ENCODE assay signal across 24 mouse cellular contexts in the genomic region with DNA sequence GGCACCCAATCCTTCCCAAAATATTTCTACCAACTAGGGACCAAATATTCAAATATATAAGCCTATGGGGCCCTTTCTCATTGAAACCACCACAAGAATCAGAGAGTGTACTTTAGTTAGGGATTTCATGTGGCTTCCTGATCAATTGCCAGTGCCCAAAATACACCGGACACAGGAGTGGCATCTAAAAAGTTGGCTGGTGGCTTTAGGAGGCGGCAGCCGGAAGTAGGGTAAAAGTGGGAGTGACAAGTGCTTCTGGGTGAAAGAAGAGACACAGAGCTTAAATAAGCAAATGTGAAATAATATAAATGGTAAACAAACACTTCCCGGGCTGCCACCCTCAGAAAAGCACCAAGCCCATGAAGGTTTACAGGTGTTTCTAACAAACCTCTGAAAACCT. TPM values are rescaled to one million over a fixed set of nuclear protein-coding genes. Genes with fewer than 3 reads are reported as not detected.
DNase-seq lines count a peak whose midpoint lies in the region; ATAC-seq and TF ChIP-seq lines count a peak whose summit lies in the region.
"Had no signal": no experiment of that assay in that cellular context is flagged by ENCODE, and none has a peak within 500 bp of the region (broad histone marks: within the 10 kb centered on the region; RNA-seq: fewer than 3 reads in every experiment).

No protein-coding gene starts in this region.

- WGBS in heart, adult 2 months: 55% methylated on average over 4 of the region's 4 CpGs
- 64% methylated on average over 4 of the region's 4 CpGs for WGBS in heart, postnatal 0 days

- intact Hi-C loops in heart, adult 2 months (cut with DNase I): no loop called here
- intact Hi-C loops in heart, postnatal 14 days (cut with DNase I): no loop called here
- intact Hi-C loops in heart, postnatal 36 days (cut with DNase I): no loop called here

- H3K9ac ChIP-seq in heart, adult 2 months (ENCODE audit: low read depth, low read length): no peak overlapping the region
- H3K9ac ChIP-seq in heart, postnatal 0 days (replicated peaks; ENCODE audit: low read depth, low read length): 0 out of 2 replicates have a peak overlapping the region, but pooled peaks have one; percentile 23
- H3K9ac ChIP-seq: embryonic facial prominence, embryonic 13.5 days; forebrain, embryonic 15.5 days; hindbrain, embryonic 12.5 days; hindbrain, embryonic 15.5 days had no signal

- H3K4me3 ChIP-seq in heart, adult 2 months: no peak overlapping the region
- no peak overlapping the region for H3K4me3 ChIP-seq in heart, postnatal 0 days (ENCODE audit: low read depth, low read length)
- H3K4me3 ChIP-seq: embryonic facial prominence, embryonic 10.5 days; embryonic facial prominence, embryonic 13.5 days; erythroblast, embryonic 14.5 days; forebrain, embryonic 12.5 days; forebrain, embryonic 15.5 days; hindbrain, embryonic 12.5 days; hindbrain, embryonic 15.5 days had no signal

- H3K36me3 ChIP-seq in heart, adult 2 months (ENCODE audit: control insufficient read depth, insufficient read depth, low read length): peaks cover 7% of the 10 kb centered on the region; the same call in 1 of the 2 replicates
- no peaks in the 10 kb centered on the region; the same call in 1 of the 2 replicates for H3K36me3 ChIP-seq in heart, postnatal 0 days (replicated peaks; ENCODE audit: control insufficient read depth, insufficient read depth, low read length)
- H3K36me3 ChIP-seq: embryonic facial prominence, embryonic 10.5 days; embryonic facial prominence, embryonic 13.5 days; forebrain, embryonic 12.5 days; forebrain, embryonic 15.5 days; hindbrain, embryonic 12.5 days; hindbrain, embryonic 15.5 days had no signal

- TF ChIP-seq CTCF in heart, adult 2 months (IDR thresholded peaks at IDR 0.05): no peak
- TF ChIP-seq CTCF in heart, postnatal 0 days (IDR thresholded peaks at IDR 0.05; ENCODE audit: low read depth): no peak

- no peak for TF ChIP-seq EP300 in heart, adult 2 months (IDR thresholded peaks at IDR 0.05; ENCODE audit: insufficient read depth, low read depth, low read length)
- TF ChIP-seq EP300 in heart, postnatal 0 days (IDR thresholded peaks at IDR 0.05; ENCODE audit: low read depth): no peak

- peak overlapping the region; percentile 91 for H3K27ac ChIP-seq in heart, adult 2 months
- no peak overlapping the region for H3K27ac ChIP-seq in heart, postnatal 0 days (ENCODE audit: low read depth)
- H3K27ac ChIP-seq: embryonic facial prominence, embryonic 10.5 days; embryonic facial prominence, embryonic 13.5 days; forebrain, embryonic 12.5 days; forebrain, embryonic 15.5 days; hindbrain, embryonic 12.5 days; hindbrain, embryonic 15.5 days had no signal

- H3K9me3 ChIP-seq in heart, postnatal 0 days (replicated peaks; ENCODE audit: control insufficient read depth, low read length): no peaks in the 10 kb centered on the region
- H3K9me3 ChIP-seq: embryonic facial prominence, embryonic 10.5 days; embryonic facial prominence, embryonic 13.5 days; forebrain, embryonic 12.5 days; forebrain, embryonic 15.5 days; hindbrain, embryonic 12.5 days; hindbrain, embryonic 15.5 days had no signal

- no peak overlapping the region for H3K4me2 ChIP-seq in heart, postnatal 0 days (ENCODE audit: low read depth, low read length)
- H3K4me2 ChIP-seq: embryonic facial prominence, embryonic 13.5 days; forebrain, embryonic 12.5 days; forebrain, embryonic 15.5 days; hindbrain, embryonic 12.5 days; hindbrain, embryonic 15.5 days had no signal

- no peak for ATAC-seq in heart, postnatal 0 days (ENCODE audit: insufficient read depth, low read depth)
- ATAC-seq: CD4-positive, CD25-positive, alpha-beta regulatory T cell, adult 4 months; forebrain, embryonic 15.5 days; intestine, postnatal 0 days had no signal

- H3K79me2 ChIP-seq in heart, adult 2 months (replicated peaks; ENCODE audit: control insufficient read depth, insufficient read depth, low read length): 0 out of 2 replicates have a peak, but pooled peaks cover 2% of the 10 kb centered on the region

- H3K27me3 ChIP-seq in heart, adult 2 months (ENCODE audit: control insufficient read depth, insufficient read depth, low read length): no peaks in the 10 kb centered on the region
- H3K27me3 ChIP-seq in heart, postnatal 0 days (ENCODE audit: control insufficient read depth, insufficient read depth, low read length): no peaks in the 10 kb centered on the region
- H3K27me3 ChIP-seq: embryonic facial prominence, embryonic 13.5 days; forebrain, embryonic 12.5 days; forebrain, embryonic 15.5 days; hindbrain, embryonic 12.5 days; hindbrain, embryonic 15.5 days had no signal

- peaks cover 41% of the 10 kb centered on the region for H3K4me1 ChIP-seq in heart, adult 2 months (ENCODE audit: control insufficient read depth, insufficient read depth, low read length)
- peaks cover 86% of the 10 kb centered on the region for H3K4me1 ChIP-seq in heart, postnatal 0 days (ENCODE audit: control insufficient read depth, insufficient read depth)

- no peak for DNase-seq in heart, adult 2 months
- no peak for DNase-seq in heart, postnatal 14 days
- DNase-seq in heart, postnatal 0 days (ENCODE audit: low spot score): no peak
- DNase-seq in heart, postnatal 36 days: no peak
- DNase-seq in adipocyte (ENCODE audit: low spot score): peak; percentile 53
- no peak for DNase-seq in natural killer cell, adult 2 months (ENCODE audit: low spot score in 2 of 2)
- DNase-seq: adrenal gland, adult 8-10 months; adrenal gland, postnatal 25 days; cerebellum, adult 11-12 months; cerebellum, adult 8-10 months; cerebellum, postnatal 10 days; cerebellum, postnatal 36 days; embryo, embryonic 11 days; gastrocnemius, postnatal 10 days; kidney, adult 2 months had no signal

- TF ChIP-seq POLR2A in heart, adult 2 months (IDR thresholded peaks at IDR 0.05; ENCODE audit: insufficient read depth, low read depth, low read length): no peak

RNA-seq across cellular contexts. Expression of a gene that starts 53.5 kb away (rescaled TPM):
- total RNA-seq in heart, adult 2 months (2021): 10 to 100 TPM; 40.1 TPM
- polyA plus RNA-seq in heart, adult 2 months (2012; rRNA removed): 34.9 and 37.7 TPM in 2 replicates
- 10 to 100 TPM; 47.9 to 52.4 TPM for total RNA-seq in heart, postnatal 14 days (2021)
- 17.1 and 28.6 TPM in 2 replicates for total RNA-seq in heart, postnatal 0 days (2014; rRNA removed; ENCODE audit: low replicate concordance)
- polyA plus RNA-seq in heart, postnatal 0 days (2015; fragmentation: Nextera tagmentation; extraction: Ambion mirVana): 3.1 and 3.2 TPM in 2 replicates
- total RNA-seq in heart, postnatal 36 days (2021): 10 to 100 TPM; 43.9 to 45.5 TPM
